Mouse (Mus musculus) E14TG2a.4 (cell line): ENCODE results near the gene Ptpn9.

ENCODE experiments used
- CTCF ChIP-seq: conservative IDR thresholded peaks from 2 replicates; pipeline ENCODE4 v1.5.1; 2014; ENCODE audit warnings: low read length
- NANOG ChIP-seq: IDR thresholded peaks from 2 replicates; pipeline ENCODE4 v1.6.1; 2014; ENCODE audit warnings: borderline replicate concordance, low read length, mixed read lengths
- POU5F1 ChIP-seq: IDR thresholded peaks from 2 replicates; pipeline ENCODE4 v1.6.1; 2014; ENCODE audit warnings: low read length, borderline replicate concordance

DNA sequence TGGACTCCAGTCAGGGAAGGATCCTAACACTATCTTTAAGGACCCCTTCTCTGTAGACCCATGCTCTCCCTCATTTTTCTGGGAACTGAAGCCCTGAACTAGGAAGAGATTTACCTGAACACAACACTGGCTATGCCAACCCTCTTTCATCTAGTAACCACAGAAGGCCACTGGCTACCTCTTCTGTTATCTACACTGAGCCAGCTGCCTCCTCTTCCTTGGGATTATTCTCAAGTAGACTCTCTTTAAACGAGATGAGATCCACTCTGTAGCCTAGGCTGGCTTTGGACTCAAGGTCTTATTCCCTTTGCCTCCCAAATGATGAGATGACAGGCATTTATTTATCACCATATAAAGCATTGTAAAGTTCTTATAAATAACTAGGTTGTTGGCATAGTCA, 75.5 kb downstream of the Ptpn9 start:
- TF ChIP-seq CTCF (no peak), POU5F1 (no peak), NANOG (no peak)
